Mouse (Mus musculus) lung, postnatal 0 days (tissue): Measurements from ENCODE around the gene Snx4.

ENCODE experiments used
- CTCF ChIP-seq: IDR thresholded peaks from 2 replicates; pipeline ENCODE4 v1.5.1; 2016; ENCODE audit warnings: antibody characterized with exemption, mild to moderate bottlenecking
- EP300 ChIP-seq: IDR thresholded peaks from 2 replicates; pipeline ENCODE4 v1.6.1; 2016; ENCODE audit warnings: antibody characterized with exemption, mild to moderate bottlenecking, control low read depth

- TF ChIP-seq CTCF (no peak), EP300 (no peak)
Observed at GRCm38 (mm10) chr16:33346376-33346775, 95.1 kb downstream of the Snx4 start.
